Mouse (Mus musculus) v-Abl transformed pro-B cells (cell line): ENCODE measurements around the gene Zic4.

Experiments used
- in situ Hi-C, 2 experiments: fragments of 400-800 bp; cut with MboI; formaldehyde crosslinking; loops; one replicate each; pipeline ENCODE4 v1.15.1; 2025; ENCODE audit not compliant: unreplicated experiment in 2 of 2

The Zic4 gene

GRCm38 (mm10) chr9:91363011-91363730 lies 958 bp downstream of the Zic4 start:
- in situ Hi-C loops = no loop called here

GRCm38 (mm10) chr9:91363814-91364126 lies 1.6 kb downstream of the Zic4 start:
- in situ Hi-C loops = no loop called here

- in situ Hi-C loops = no loop called here
Measured at GRCm38 (mm10) chr9:91364127-91364970, 2.1 kb downstream of the Zic4 start.

- in situ Hi-C loops = no loop called here
Measured at GRCm38 (mm10) chr9:91364971-91365501, 2.8 kb downstream of the Zic4 start.

GRCm38 (mm10) chr9:91365664-91366063 lies 3.5 kb downstream of the Zic4 start, which contains the start of gene Zic1:
Zic1 (minus strand) TSS chr9:91365810.
- in situ Hi-C loops = no loop called here

- in situ Hi-C loops = no loop called here
Measured at GRCm38 (mm10) chr9:91366226-91366998, 4.2 kb downstream of the Zic4 start.

- in situ Hi-C loops = no loop called here
Measured at GRCm38 (mm10) chr9:91366999-91367811, 5.0 kb downstream of the Zic4 start.

- in situ Hi-C loops = no loop called here
Measured at GRCm38 (mm10) chr9:91368150-91368549, 5.9 kb downstream of the Zic4 start.

GRCm38 (mm10) chr9:91368946-91369292 lies 6.7 kb downstream of the Zic4 start:
- in situ Hi-C loops = no loop called here

- in situ Hi-C loops = no loop called here
Measured at GRCm38 (mm10) chr9:91369293-91369991, 7.2 kb downstream of the Zic4 start.

GRCm38 (mm10) chr9:91370191-91370708 lies 8.0 kb downstream of the Zic4 start:
- in situ Hi-C loops = no loop called here

GRCm38 (mm10) chr9:91371011-91371410 lies 8.8 kb downstream of the Zic4 start:
- in situ Hi-C loops = no loop called here

GRCm38 (mm10) chr9:91371608-91372007 lies 9.4 kb downstream of the Zic4 start:
- in situ Hi-C loops = no loop called here

- in situ Hi-C loops = no loop called here
Measured at GRCm38 (mm10) chr9:91373811-91374575, 11.8 kb downstream of the Zic4 start.

GRCm38 (mm10) chr9:91374665-91375064 lies 12.5 kb downstream of the Zic4 start:
- in situ Hi-C loops = no loop called here

GRCm38 (mm10) chr9:91377036-91377872 lies 15.0 kb downstream of the Zic4 start:
- in situ Hi-C loops = no loop called here

GRCm38 (mm10) chr9:91377873-91378150 lies 15.6 kb downstream of the Zic4 start:
- in situ Hi-C loops = no loop called here
